Comparison of ENCODE assay signal across 8 mouse cellular contexts in genomic region chr16:13109156-13109989, GRCm38 (mm10). TPM values are rescaled to one million over a fixed set of nuclear protein-coding genes. Genes with fewer than 3 reads are reported as not detected.
A peak's percentile ranks its signal among the peaks of the same experiment; 100 is the strongest.
DNase-seq lines count a peak whose midpoint lies in the region; ATAC-seq and TF ChIP-seq lines count a peak whose summit lies in the region.

Ercc4 (plus strand) TSS chr16:13109684.

- no peaks in the 10 kb centered on the region for H3K9me3 ChIP-seq in hindbrain, embryonic 13.5 days

- peak within 1 kb of the TSS; percentile 93 for H3K27ac ChIP-seq in hindbrain, embryonic 13.5 days

- TF ChIP-seq CTCF in Patski (IDR thresholded peaks at IDR 0.05) = peak; percentile 93

- ATAC-seq in Patski = peak; percentile 97
- peak; percentile 99 for ATAC-seq in hindbrain, embryonic 13.5 days (ENCODE audit: low FRiP score)

- 1% methylated on average over 53 of the region's 53 CpGs for WGBS in hindbrain, embryonic 13.5 days

- H3K4me3 ChIP-seq in hindbrain, embryonic 13.5 days = peak within 1 kb of the TSS; percentile 70

- peak; percentile 73 for DNase-seq in Patski (ENCODE audit: low read depth, low spot score)
- peak; percentile 99 to 100 for DNase-seq in cerebellum, postnatal 14 days
- peak; percentile 95 for DNase-seq in frontal cortex, postnatal 14 days (ENCODE audit: low spot score in 2 of 2)
- DNase-seq in layer of hippocampus, postnatal 25 days (ENCODE audit: extremely low spot score in 1 of 2, low spot score in 1 of 2) = peak; percentile 97 to 99
- DNase-seq in lung, postnatal 25 days (ENCODE audit: low spot score) = peak; percentile 97
- peak; percentile 94 for DNase-seq in retina, embryonic 14.5 days (ENCODE audit: low spot score)
- DNase-seq in thymus, postnatal 4 days = peak; percentile 99

- peaks cover 9% of the 10 kb centered on the region for H3K4me1 ChIP-seq in hindbrain, embryonic 13.5 days (replicated peaks)

- H3K9ac ChIP-seq in hindbrain, embryonic 13.5 days = peak within 1 kb of the TSS; percentile 97

- POLR2A ChIA-PET in Patski (lab: Charles Lee) = no interaction called here

- in situ Hi-C loops in Patski (cut with MboI; ENCODE audit: low pct_unique_long_range_greater_than_20kb) = no loop called here

- CTCF ChIA-PET in Patski (lab: Charles Lee) = no interaction called here

- peaks cover 19% of the 10 kb centered on the region for H3K36me3 ChIP-seq in hindbrain, embryonic 13.5 days

- no peaks in the 10 kb centered on the region for H3K27me3 ChIP-seq in Patski
- H3K27me3 ChIP-seq in hindbrain, embryonic 13.5 days = no peaks in the 10 kb centered on the region

- peak within 1 kb of the TSS; percentile 72 for H3K4me2 ChIP-seq in hindbrain, embryonic 13.5 days

RNA-seq across cellular contexts. Expression of gene Ercc4, which starts in this region (rescaled TPM):
- 20.3 TPM for polyA plus RNA-seq in Patski (2021)
- 14.9 and 15.7 TPM in 2 replicates for polyA plus RNA-seq in hindbrain, embryonic 13.5 days (2015; fragmentation: Nextera tagmentation; extraction: Ambion mirVana)
- 10 to 100 TPM; 21.2 to 23.6 TPM for total RNA-seq in layer of hippocampus, postnatal 25 days (2021)

Comparison
In these comparisons a context has a peak if more than half of its experiments do, and no peak if none do; other contexts are left out.
1. Peak in every context shown above with its lines: DNase-seq, ATAC-seq, H3K4me3 ChIP-seq and H3K27ac ChIP-seq.